Mouse (Mus musculus): ENCODE results near the gene Hnrnpul1. TPM values are rescaled to one million over a fixed set of nuclear protein-coding genes. Genes with fewer than 3 reads are reported as not detected.

Gene Hnrnpul1
- polyA plus RNA-seq, 1 experiment from 2014 or later: 77.2 TPM

DNA sequence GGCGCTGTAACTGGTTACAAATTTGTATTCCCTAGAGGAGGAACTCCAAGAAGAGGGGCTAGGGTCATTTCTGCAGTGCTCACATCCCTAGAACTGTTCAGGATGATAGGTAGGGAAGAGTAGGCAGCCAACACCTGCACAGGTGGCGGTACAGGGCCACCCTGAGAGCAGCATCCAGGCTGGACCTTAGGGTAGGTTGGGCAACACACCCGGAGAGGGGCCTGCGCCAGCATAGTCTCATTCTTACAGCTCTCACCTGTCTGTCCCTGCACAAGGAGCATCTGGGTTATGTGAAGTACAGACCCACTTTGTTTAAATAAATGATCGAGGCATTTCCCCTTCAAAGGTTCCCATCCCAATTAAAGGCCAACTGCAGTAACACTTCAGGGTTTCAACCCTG, 33.8 kb downstream of the Hnrnpul1 start:
- no peaks in the 10 kb centered on the region for H3K9me3 ChIP-seq (ENCODE audit: control insufficient read depth, low read depth, low read length)
- no peak overlapping the region for H3K9ac ChIP-seq (replicated peaks; ENCODE audit: low read depth, low read length)
- H3K36me3 ChIP-seq (ENCODE audit: control insufficient read depth, insufficient read depth, low read length): peaks cover 54% of the 10 kb centered on the region
- H3K27ac ChIP-seq (ENCODE audit: low read length): no peak overlapping the region
- H3K27me3 ChIP-seq (ENCODE audit: control insufficient read depth, insufficient read depth, low read length): no peaks in the 10 kb centered on the region
- WGBS: 86% methylated on average over 5 of the region's 5 CpGs
- no peak for ATAC-seq (ENCODE audit: insufficient number of reproducible peaks, insufficient read depth, low FRiP score, low read depth)
- no peak overlapping the region for H3K4me3 ChIP-seq (ENCODE audit: low read depth, low read length)
- no peak overlapping the region for H3K4me2 ChIP-seq (replicated peaks; ENCODE audit: low read depth, low read length)
- H3K4me1 ChIP-seq (ENCODE audit: control insufficient read depth, insufficient read depth, low read length): peaks cover 11% of the 10 kb centered on the region; the same call in 1 of the 2 replicates

DNA sequence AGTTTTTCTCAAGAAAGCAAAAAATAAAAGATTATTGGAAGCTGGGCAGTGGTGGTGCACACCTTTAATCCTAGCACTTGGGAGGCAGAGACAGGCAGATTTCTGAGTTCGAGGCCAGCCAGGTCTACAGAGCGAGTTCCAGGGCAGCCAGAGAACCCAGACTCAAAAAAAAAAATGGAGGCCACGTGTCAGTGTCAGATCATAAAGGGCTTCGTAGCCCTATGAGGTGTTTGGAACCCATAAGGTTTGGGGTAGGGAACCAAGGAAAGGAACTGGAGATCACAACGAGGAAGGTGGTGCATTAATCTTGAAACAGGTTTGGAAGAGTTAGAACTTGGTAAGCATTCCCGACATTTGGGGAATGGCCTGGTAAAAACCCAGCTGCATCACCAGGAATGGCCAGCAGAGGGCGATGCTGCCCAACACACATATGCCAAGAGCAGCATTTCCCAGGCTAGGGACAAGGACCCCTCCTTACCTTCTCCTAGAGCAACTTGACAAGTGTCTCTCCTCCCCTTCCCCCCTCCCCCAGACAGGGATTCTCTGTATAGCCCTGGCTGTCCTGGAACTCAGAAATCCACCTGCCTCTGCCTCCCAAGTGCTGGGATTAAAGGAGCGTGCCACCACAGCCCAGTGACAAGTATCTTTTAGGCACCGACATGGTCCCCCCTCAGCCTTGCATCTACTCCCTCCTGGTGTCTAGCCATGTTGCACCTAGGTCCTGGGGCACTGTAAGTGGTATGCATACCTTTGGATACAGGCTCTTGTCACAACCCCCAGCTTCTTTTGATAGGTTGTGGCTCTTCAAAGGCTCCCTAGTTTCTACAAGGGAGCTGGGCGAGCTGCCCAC, 34.6 kb downstream of the Hnrnpul1 start:
- 58% methylated on average over 10 of the region's 10 CpGs for WGBS
- Histone ChIP-seq H3K4me3 (ENCODE audit: low read depth, low read length) (peak overlapping the region; percentile 73; the same call in 1 of the 2 replicates), H3K27ac (ENCODE audit: low read length) (peak overlapping the region; percentile 69; the same call in 1 of the 2 replicates), H3K9ac (replicated peaks; ENCODE audit: low read depth, low read length) (no peak overlapping the region), H3K9me3 (ENCODE audit: control insufficient read depth, low read depth, low read length) (no peaks in the 10 kb centered on the region), H3K27me3 (ENCODE audit: control insufficient read depth, insufficient read depth, low read length) (no peaks in the 10 kb centered on the region), H3K4me2 (replicated peaks; ENCODE audit: low read depth, low read length) (no peak overlapping the region), H3K36me3 (ENCODE audit: control insufficient read depth, insufficient read depth, low read length) (peaks cover 54% of the 10 kb centered on the region), H3K4me1 (ENCODE audit: control insufficient read depth, insufficient read depth, low read length) (peaks cover 11% of the 10 kb centered on the region; the same call in 1 of the 2 replicates)
- no peak for ATAC-seq (ENCODE audit: insufficient number of reproducible peaks, insufficient read depth, low FRiP score, low read depth)

DNA sequence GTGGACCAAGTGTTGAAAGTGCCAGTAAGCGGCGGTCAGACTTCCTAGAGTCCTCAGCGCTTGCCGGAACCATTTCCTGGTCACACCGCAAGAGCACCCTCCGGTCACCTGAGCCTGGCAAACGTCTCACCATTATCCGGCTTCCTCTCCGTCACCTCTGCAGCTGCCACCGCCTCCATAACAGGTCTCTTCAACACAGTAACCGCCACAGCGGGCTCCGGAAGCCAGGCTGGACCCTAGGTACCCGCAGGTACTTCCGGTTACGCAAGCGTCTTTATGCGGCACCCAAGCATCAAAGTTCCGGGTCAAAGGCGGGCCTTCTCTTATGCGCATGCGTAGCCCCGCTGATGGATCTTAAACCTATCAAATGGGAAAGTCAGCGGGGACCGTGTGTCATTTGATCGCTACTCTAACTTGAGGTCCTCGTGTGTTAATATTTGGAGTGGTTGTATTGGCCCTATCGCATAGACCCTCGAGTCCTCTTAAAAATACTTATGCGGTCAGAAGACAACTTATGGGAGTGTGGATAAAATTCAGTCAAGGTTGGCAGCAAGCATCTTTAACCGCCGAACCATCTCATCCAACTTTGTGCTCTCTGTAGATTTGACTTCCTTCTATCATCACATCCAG, 35.7 kb downstream of the Hnrnpul1 start, which contains the start of gene Ccdc97:
Gene Ccdc97, minus strand, starts transcription at position 301 of the 630 bp plus-strand sequence.
- Histone ChIP-seq H3K4me3 (ENCODE audit: low read depth, low read length) (peak within 1 kb of the TSS; percentile 73), H3K27me3 (ENCODE audit: control insufficient read depth, insufficient read depth, low read length) (no peaks in the 10 kb centered on the region), H3K36me3 (ENCODE audit: control insufficient read depth, insufficient read depth, low read length) (peaks cover 54% of the 10 kb centered on the region), H3K9me3 (ENCODE audit: control insufficient read depth, low read depth, low read length) (no peaks in the 10 kb centered on the region), H3K27ac (ENCODE audit: low read length) (peak within 1 kb of the TSS; percentile 69), H3K4me2 (replicated peaks; ENCODE audit: low read depth, low read length) (peak within 1 kb of the TSS; percentile 92), H3K9ac (replicated peaks; ENCODE audit: low read depth, low read length) (peak within 1 kb of the TSS; percentile 51), H3K4me1 (ENCODE audit: control insufficient read depth, insufficient read depth, low read length) (peaks cover 11% of the 10 kb centered on the region; the same call in 1 of the 2 replicates)
- 4% methylated on average over 32 of the region's 32 CpGs for WGBS
- ATAC-seq (ENCODE audit: insufficient number of reproducible peaks, insufficient read depth, low FRiP score, low read depth): peak; percentile 86

DNA sequence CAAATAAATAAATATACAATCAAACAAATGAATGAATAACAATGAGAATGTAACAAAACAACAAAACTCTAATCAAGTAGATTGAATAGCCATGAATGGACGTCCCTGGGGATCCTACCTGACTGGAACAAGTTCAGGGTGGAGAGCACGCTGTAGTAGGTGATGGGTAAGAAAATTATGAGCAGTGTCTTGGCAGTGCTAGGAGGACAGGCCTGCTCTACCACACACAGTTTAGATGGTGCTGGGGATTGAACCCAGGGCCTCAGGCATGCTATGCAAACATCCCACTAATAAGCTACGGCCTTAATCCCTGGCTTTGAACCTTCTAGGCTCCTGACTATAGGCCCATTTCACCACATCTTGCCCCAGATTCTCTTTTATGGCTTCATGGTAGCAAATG, 37.1 kb downstream of the Hnrnpul1 start:
- Histone ChIP-seq H3K9ac (replicated peaks; ENCODE audit: low read depth, low read length) (peak overlapping the region; percentile 51), H3K9me3 (ENCODE audit: control insufficient read depth, low read depth, low read length) (no peaks in the 10 kb centered on the region), H3K4me2 (replicated peaks; ENCODE audit: low read depth, low read length) (peak overlapping the region; percentile 92), H3K27me3 (ENCODE audit: control insufficient read depth, insufficient read depth, low read length) (no peaks in the 10 kb centered on the region), H3K27ac (ENCODE audit: low read length) (no peak overlapping the region), H3K4me1 (ENCODE audit: control insufficient read depth, insufficient read depth, low read length) (peaks cover 11% of the 10 kb centered on the region; the same call in 1 of the 2 replicates), H3K4me3 (ENCODE audit: low read depth, low read length) (peak overlapping the region; percentile 73; the same call in 1 of the 2 replicates), H3K36me3 (ENCODE audit: control insufficient read depth, insufficient read depth, low read length) (peaks cover 53% of the 10 kb centered on the region)
- ATAC-seq (ENCODE audit: insufficient number of reproducible peaks, insufficient read depth, low FRiP score, low read depth): no peak
- WGBS: 90% methylated on average over 3 of the region's 3 CpGs

DNA sequence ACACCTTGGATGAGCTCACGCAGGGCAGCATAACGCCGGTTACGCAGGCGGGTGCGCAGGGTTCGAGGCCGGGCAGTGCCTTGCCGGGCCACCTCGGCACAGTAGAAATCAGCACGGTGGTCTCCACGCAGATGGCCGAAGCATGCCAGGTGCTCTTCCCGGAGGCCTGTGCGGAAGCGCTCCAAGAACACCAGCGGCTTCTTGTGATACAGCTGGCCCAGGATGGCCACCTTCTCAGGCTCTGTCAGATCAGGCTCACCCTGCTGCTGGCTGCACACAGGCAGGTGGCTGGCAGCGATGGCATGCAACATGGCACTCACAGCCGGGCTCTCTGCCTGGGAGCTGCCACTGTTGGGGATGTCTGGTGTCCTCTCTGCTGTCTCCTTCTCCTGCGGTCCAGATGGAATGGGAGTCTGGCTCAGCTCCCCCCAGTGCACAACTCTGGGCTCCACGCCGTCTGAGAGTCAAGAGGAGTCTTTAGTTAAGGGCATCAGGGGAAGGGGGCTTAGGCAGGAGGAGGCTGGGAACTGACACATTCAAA, 38.8 kb downstream of the Hnrnpul1 start:
- ATAC-seq (ENCODE audit: insufficient number of reproducible peaks, insufficient read depth, low FRiP score, low read depth): no peak
- Histone ChIP-seq H3K4me3 (ENCODE audit: low read depth, low read length) (no peak overlapping the region), H3K36me3 (ENCODE audit: control insufficient read depth, insufficient read depth, low read length) (peaks cover 41% of the 10 kb centered on the region), H3K9ac (replicated peaks; ENCODE audit: low read depth, low read length) (no peak overlapping the region), H3K4me1 (ENCODE audit: control insufficient read depth, insufficient read depth, low read length) (peaks cover 21% of the 10 kb centered on the region; the same call in 1 of the 2 replicates), H3K27ac (ENCODE audit: low read length) (no peak overlapping the region), H3K9me3 (ENCODE audit: control insufficient read depth, low read depth, low read length) (no peaks in the 10 kb centered on the region), H3K4me2 (replicated peaks; ENCODE audit: low read depth, low read length) (no peak overlapping the region), H3K27me3 (ENCODE audit: control insufficient read depth, insufficient read depth, low read length) (no peaks in the 10 kb centered on the region)
- 95% methylated on average over 22 of the region's 22 CpGs for WGBS

DNA sequence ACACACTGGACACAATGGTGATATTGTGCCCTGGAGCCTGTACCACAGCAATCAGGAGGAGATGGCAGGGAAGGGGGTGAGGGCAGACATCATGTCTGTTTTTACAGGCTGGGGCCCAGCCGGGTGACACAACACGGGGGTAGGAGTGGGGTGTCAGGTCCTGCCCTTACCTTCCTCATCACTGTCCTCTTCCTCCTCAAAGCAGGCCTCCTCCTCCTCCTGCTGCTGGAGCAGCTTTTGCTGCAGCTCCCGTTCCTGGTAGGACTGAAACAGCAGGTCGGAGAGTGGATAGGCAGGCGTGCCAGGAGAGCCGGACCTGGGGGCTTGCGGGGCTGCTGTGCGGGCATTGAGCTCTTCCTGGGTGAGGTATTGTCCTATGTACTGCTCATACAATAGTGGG, 40.0 kb downstream of the Hnrnpul1 start:
- Histone ChIP-seq H3K27ac (ENCODE audit: low read length) (no peak overlapping the region), H3K4me2 (replicated peaks; ENCODE audit: low read depth, low read length) (no peak overlapping the region), H3K27me3 (ENCODE audit: control insufficient read depth, insufficient read depth, low read length) (no peaks in the 10 kb centered on the region), H3K4me3 (ENCODE audit: low read depth, low read length) (no peak overlapping the region), H3K36me3 (ENCODE audit: control insufficient read depth, insufficient read depth, low read length) (peaks cover 36% of the 10 kb centered on the region), H3K9me3 (ENCODE audit: control insufficient read depth, low read depth, low read length) (no peaks in the 10 kb centered on the region), H3K9ac (replicated peaks; ENCODE audit: low read depth, low read length) (no peak overlapping the region), H3K4me1 (ENCODE audit: control insufficient read depth, insufficient read depth, low read length) (peaks cover 33% of the 10 kb centered on the region; the same call in 1 of the 2 replicates)
- ATAC-seq (ENCODE audit: insufficient number of reproducible peaks, insufficient read depth, low FRiP score, low read depth): no peak
- 89% methylated on average over 8 of the region's 8 CpGs for WGBS

DNA sequence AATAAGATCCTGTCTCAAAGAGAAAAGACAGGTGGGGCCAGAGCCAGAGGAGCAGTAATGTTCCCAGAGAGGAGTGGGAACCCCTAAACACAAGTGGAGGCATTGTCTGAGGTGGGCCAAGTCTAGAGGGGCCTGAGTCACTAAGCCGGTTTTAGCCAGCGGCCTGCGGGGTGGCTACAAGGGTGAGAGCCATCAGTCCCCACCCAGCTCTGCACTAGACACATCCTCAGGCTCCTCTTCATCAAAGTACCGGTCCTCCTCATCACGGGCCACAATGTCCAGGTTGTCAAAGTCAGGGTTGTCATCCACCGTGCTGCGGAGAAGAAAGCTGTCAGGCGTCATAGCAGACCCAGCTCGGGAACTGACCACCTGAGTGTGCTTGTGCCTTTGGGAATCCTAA, 41.8 kb downstream of the Hnrnpul1 start:
- Histone ChIP-seq H3K27ac (ENCODE audit: low read length) (no peak overlapping the region), H3K27me3 (ENCODE audit: control insufficient read depth, insufficient read depth, low read length) (no peaks in the 10 kb centered on the region), H3K9ac (replicated peaks; ENCODE audit: low read depth, low read length) (no peak overlapping the region), H3K4me1 (ENCODE audit: control insufficient read depth, insufficient read depth, low read length) (peaks cover 28% of the 10 kb centered on the region; the same call in 1 of the 2 replicates), H3K4me2 (replicated peaks; ENCODE audit: low read depth, low read length) (no peak overlapping the region), H3K9me3 (ENCODE audit: control insufficient read depth, low read depth, low read length) (no peaks in the 10 kb centered on the region), H3K4me3 (ENCODE audit: low read depth, low read length) (no peak overlapping the region), H3K36me3 (ENCODE audit: control insufficient read depth, insufficient read depth, low read length) (peaks cover 36% of the 10 kb centered on the region)
- WGBS: 91% methylated on average over 9 of the region's 9 CpGs
- no peak for ATAC-seq (ENCODE audit: insufficient number of reproducible peaks, insufficient read depth, low FRiP score, low read depth)

DNA sequence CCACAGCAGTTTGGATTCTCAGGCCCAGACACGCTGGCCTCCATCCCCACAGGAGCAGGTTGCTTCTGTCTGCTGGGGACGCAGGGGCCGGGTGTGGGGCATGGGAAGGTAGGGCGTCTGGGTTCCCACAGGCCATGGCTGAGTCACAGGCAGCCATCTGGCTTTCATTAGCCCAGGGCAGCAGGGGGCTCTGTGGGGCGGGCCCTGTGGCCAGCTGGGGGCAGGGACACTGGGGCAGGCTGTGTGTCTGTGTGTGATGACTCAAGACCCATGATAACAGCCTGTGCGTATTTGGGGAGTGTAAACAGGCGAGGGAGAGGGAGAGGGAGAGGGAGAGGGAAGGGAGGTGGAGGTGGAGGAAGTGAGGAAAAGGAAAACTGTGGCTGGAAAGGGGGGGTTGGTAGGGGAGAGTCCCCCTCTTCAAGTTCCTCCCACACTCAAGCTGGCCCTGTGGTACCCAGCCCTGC, 42.8 kb downstream of the Hnrnpul1 start:
- Histone ChIP-seq H3K27ac (ENCODE audit: low read length) (no peak overlapping the region), H3K27me3 (ENCODE audit: control insufficient read depth, insufficient read depth, low read length) (no peaks in the 10 kb centered on the region), H3K4me3 (ENCODE audit: low read depth, low read length) (no peak overlapping the region), H3K4me2 (replicated peaks; ENCODE audit: low read depth, low read length) (no peak overlapping the region), H3K9me3 (ENCODE audit: control insufficient read depth, low read depth, low read length) (no peaks in the 10 kb centered on the region), H3K4me1 (ENCODE audit: control insufficient read depth, insufficient read depth, low read length) (peaks cover 34% of the 10 kb centered on the region; the same call in 1 of the 2 replicates), H3K36me3 (ENCODE audit: control insufficient read depth, insufficient read depth, low read length) (peaks cover 36% of the 10 kb centered on the region), H3K9ac (replicated peaks; ENCODE audit: low read depth, low read length) (no peak overlapping the region)
- 20% methylated on average over 6 of the region's 7 CpGs for WGBS
- peak; percentile 19; the same call in 1 of the 2 replicates for ATAC-seq (ENCODE audit: insufficient number of reproducible peaks, insufficient read depth, low FRiP score, low read depth)
